Mouse (Mus musculus) gastrocnemius, postnatal 4 days (tissue): ENCODE data around the gene Pigh. TPM values are rescaled to one million over a fixed set of nuclear protein-coding genes. Genes with fewer than 3 reads are reported as not detected.

Experiments used
- total RNA-seq, 2 experiments: library from RNA; stranded (reverse); gene quantifications; 2 replicates each; pipeline ENCODE4 v1.2.3; 2021

Pigh gene
- total RNA-seq, 2 experiments from 2014 or later, result 4.6 to 5.0 TPM

Other genes with a start within 250 kb of the Pigh start
- gene Atp6v1d, start 228.0 kb downstream of the Pigh start, total RNA-seq, result 10 to 100 TPM; 42.8 to 44.4 TPM
- 10 to 100 TPM; 51.1 to 56.9 TPM for gene Eif2s1, start 227.8 kb downstream of the Pigh start, total RNA-seq
- gene Plek2, start 182.7 kb downstream of the Pigh start, total RNA-seq, result under 1 TPM in 1 of 2 experiments, not detected in 1; 0.29 TPM
- 1 to 10 TPM; 7.7 to 8.0 TPM for gene Tmem229b, start 82.0 kb downstream of the Pigh start, total RNA-seq
- 1 to 10 TPM; 2.2 to 2.6 TPM for gene Plekhh1, start 60.5 kb downstream of the Pigh start, total RNA-seq
- gene Arg2, start 41.1 kb upstream of the Pigh start, total RNA-seq, result under 1 TPM in 1 of 2 experiments, not detected in 1; 0.18 TPM
- gene Vti1b, start 83.0 kb upstream of the Pigh start, total RNA-seq, result 10 to 100 TPM; 49.1 to 54.9 TPM
- gene Rdh11, start 102.6 kb upstream of the Pigh start, total RNA-seq, result 1 to 10 TPM; 7.2 to 8.4 TPM
- gene Rdh12, start 119.3 kb upstream of the Pigh start, total RNA-seq, result under 1 TPM; 0.21 to 0.54 TPM
- 10 to 100 TPM; 27.7 to 29.0 TPM for gene Zfyve26, start 206.7 kb upstream of the Pigh start, total RNA-seq
- gene Rad51b, start 207.6 kb upstream of the Pigh start, total RNA-seq, result 1 to 10 TPM; 2.2 to 2.3 TPM